Mouse (Mus musculus): Measurements from ENCODE around the gene Map2k2. TPM values are rescaled to one million over a fixed set of nuclear protein-coding genes. Genes with fewer than 3 reads are reported as not detected.
A peak's percentile ranks its signal among the peaks of the same experiment; 100 is the strongest.

Gene Map2k2
- polyA plus RNA-seq, 1 experiment from 2014 or later, result 191 TPM

- DNase-seq (ENCODE audit: low spot score) (no peak), ATAC-seq (replicated peaks; ENCODE audit: insufficient number of reproducible peaks, low FRiP score, low TSS enrichment, low read depth) (no peak)
- WGBS, result 48% methylated on average over 2 of the region's 2 CpGs
Measured at GRCm38 (mm10) chr10:81087021-81087420, 18.7 kb upstream of the Map2k2 start.

GRCm38 (mm10) chr10:81089216-81089615 lies 16.5 kb upstream of the Map2k2 start:
- DNase-seq (ENCODE audit: low spot score) (peak; percentile 77), ATAC-seq (replicated peaks; ENCODE audit: insufficient number of reproducible peaks, low FRiP score, low TSS enrichment, low read depth) (no peak)
- Histone ChIP-seq H3K9me3 (replicated peaks; ENCODE audit: control insufficient read depth, low read length) (no peaks in the 10 kb centered on the region), H3K4me3 (ENCODE audit: low read depth, low read length) (no peak overlapping the region), H3K27ac (replicated peaks; ENCODE audit: low read depth, low read length) (no peak overlapping the region), H3K36me3 (replicated peaks; ENCODE audit: control insufficient read depth, insufficient read depth, low read depth, low read length) (no peaks in the 10 kb centered on the region), H3K4me2 (ENCODE audit: low read depth, low read length) (no peak overlapping the region), H3K9ac (replicated peaks; ENCODE audit: low read length) (no peak overlapping the region), H3K4me1 (ENCODE audit: control insufficient read depth, insufficient read depth, low read length) (0 out of 2 replicates have a peak, but pooled peaks cover 2% of the 10 kb centered on the region), H3K27me3 (ENCODE audit: control insufficient read depth, insufficient read depth, low read length) (no peaks in the 10 kb centered on the region)
- 70% methylated on average over 2 of the region's 2 CpGs for WGBS

More at GRCm38 (mm10) chr10:81087021-81087420, 18.7 kb upstream of the Map2k2 start:
- 0 out of 2 replicates have a peak, but pooled peaks cover 2% of the 10 kb centered on the region for H3K4me1 ChIP-seq (ENCODE audit: control insufficient read depth, insufficient read depth, low read length)
- H3K27ac ChIP-seq (replicated peaks; ENCODE audit: low read depth, low read length), result no peak overlapping the region
- no peaks in the 10 kb centered on the region for H3K27me3 ChIP-seq (ENCODE audit: control insufficient read depth, insufficient read depth, low read length)
- H3K4me3 ChIP-seq (ENCODE audit: low read depth, low read length), result no peak overlapping the region
- no peak overlapping the region for H3K4me2 ChIP-seq (ENCODE audit: low read depth, low read length)
- peaks cover 4% of the 10 kb centered on the region; the same call in 1 of the 2 replicates for H3K36me3 ChIP-seq (replicated peaks; ENCODE audit: control insufficient read depth, insufficient read depth, low read depth, low read length)
- no peak overlapping the region for H3K9ac ChIP-seq (replicated peaks; ENCODE audit: low read length)
- H3K9me3 ChIP-seq (replicated peaks; ENCODE audit: control insufficient read depth, low read length), result no peaks in the 10 kb centered on the region

GRCm38 (mm10) chr10:81090621-81091020 lies 15.1 kb upstream of the Map2k2 start:
- ATAC-seq (replicated peaks; ENCODE audit: insufficient number of reproducible peaks, low FRiP score, low TSS enrichment, low read depth), result no peak
- Histone ChIP-seq H3K4me1 (ENCODE audit: control insufficient read depth, insufficient read depth, low read length) (0 out of 2 replicates have a peak, but pooled peaks cover 2% of the 10 kb centered on the region), H3K4me3 (ENCODE audit: low read depth, low read length) (no peak overlapping the region), H3K27me3 (ENCODE audit: control insufficient read depth, insufficient read depth, low read length) (no peaks in the 10 kb centered on the region), H3K27ac (replicated peaks; ENCODE audit: low read depth, low read length) (no peak overlapping the region), H3K4me2 (ENCODE audit: low read depth, low read length) (no peak overlapping the region), H3K36me3 (replicated peaks; ENCODE audit: control insufficient read depth, insufficient read depth, low read depth, low read length) (no peaks in the 10 kb centered on the region), H3K9ac (replicated peaks; ENCODE audit: low read length) (no peak overlapping the region), H3K9me3 (replicated peaks; ENCODE audit: control insufficient read depth, low read length) (no peaks in the 10 kb centered on the region)
- no peak for DNase-seq (ENCODE audit: low spot score)
- 73% methylated on average over 7 of the region's 7 CpGs for WGBS

- H3K9ac ChIP-seq (replicated peaks; ENCODE audit: low read length), result no peak overlapping the region
- DNase-seq (ENCODE audit: low spot score) (no peak), ATAC-seq (replicated peaks; ENCODE audit: insufficient number of reproducible peaks, low FRiP score, low TSS enrichment, low read depth) (no peak)
- WGBS, result 57% methylated on average over 22 of the region's 22 CpGs
- H3K4me3 ChIP-seq (ENCODE audit: low read depth, low read length), result no peak overlapping the region
- H3K36me3 ChIP-seq (replicated peaks; ENCODE audit: control insufficient read depth, insufficient read depth, low read depth, low read length), result no peaks in the 10 kb centered on the region
- 0 out of 2 replicates have a peak, but pooled peaks cover 2% of the 10 kb centered on the region for H3K4me1 ChIP-seq (ENCODE audit: control insufficient read depth, insufficient read depth, low read length)
- no peak overlapping the region for H3K4me2 ChIP-seq (ENCODE audit: low read depth, low read length)
- H3K9me3 ChIP-seq (replicated peaks; ENCODE audit: control insufficient read depth, low read length), result no peaks in the 10 kb centered on the region
- H3K27ac ChIP-seq (replicated peaks; ENCODE audit: low read depth, low read length), result no peak overlapping the region
- no peaks in the 10 kb centered on the region; the same call in 1 of the 2 replicates for H3K27me3 ChIP-seq (ENCODE audit: control insufficient read depth, insufficient read depth, low read length)
Measured at GRCm38 (mm10) chr10:81092465-81093250, 13.1 kb upstream of the Map2k2 start.

- H3K4me2 ChIP-seq (ENCODE audit: low read depth, low read length), result no peak overlapping the region
- DNase-seq (ENCODE audit: low spot score) (no peak), ATAC-seq (replicated peaks; ENCODE audit: insufficient number of reproducible peaks, low FRiP score, low TSS enrichment, low read depth) (no peak)
- H3K27me3 ChIP-seq (ENCODE audit: control insufficient read depth, insufficient read depth, low read length), result no peaks in the 10 kb centered on the region; the same call in 1 of the 2 replicates
- H3K27ac ChIP-seq (replicated peaks; ENCODE audit: low read depth, low read length), result no peak overlapping the region
- H3K9ac ChIP-seq (replicated peaks; ENCODE audit: low read length), result no peak overlapping the region
- no peaks in the 10 kb centered on the region for H3K36me3 ChIP-seq (replicated peaks; ENCODE audit: control insufficient read depth, insufficient read depth, low read depth, low read length)
- H3K4me1 ChIP-seq (ENCODE audit: control insufficient read depth, insufficient read depth, low read length), result no peaks in the 10 kb centered on the region
- no peaks in the 10 kb centered on the region for H3K9me3 ChIP-seq (replicated peaks; ENCODE audit: control insufficient read depth, low read length)
- WGBS, result 65% methylated on average over 9 of the region's 9 CpGs
- H3K4me3 ChIP-seq (ENCODE audit: low read depth, low read length), result no peak overlapping the region
Measured at GRCm38 (mm10) chr10:81094931-81095678, 10.6 kb upstream of the Map2k2 start.

- Histone ChIP-seq H3K9ac (replicated peaks; ENCODE audit: low read length) (peak overlapping the region; percentile 96), H3K4me3 (ENCODE audit: low read depth, low read length) (peak overlapping the region; percentile 97), H3K27me3 (ENCODE audit: control insufficient read depth, insufficient read depth, low read length) (no peaks in the 10 kb centered on the region), H3K4me1 (ENCODE audit: control insufficient read depth, insufficient read depth, low read length) (peaks cover 5% of the 10 kb centered on the region), H3K27ac (replicated peaks; ENCODE audit: low read depth, low read length) (peak overlapping the region; percentile 99), H3K9me3 (replicated peaks; ENCODE audit: control insufficient read depth, low read length) (no peaks in the 10 kb centered on the region), H3K4me2 (ENCODE audit: low read depth, low read length) (peak overlapping the region; percentile 76), H3K36me3 (replicated peaks; ENCODE audit: control insufficient read depth, insufficient read depth, low read depth, low read length) (peaks cover 22% of the 10 kb centered on the region)
- ATAC-seq (replicated peaks; ENCODE audit: insufficient number of reproducible peaks, low FRiP score, low TSS enrichment, low read depth), result peak; percentile 81
- under 1% methylated on average over 35 of the region's 35 CpGs for WGBS
- DNase-seq (ENCODE audit: low spot score), result peak; percentile 87
Measured at GRCm38 (mm10) chr10:81106113-81106721, 502 bp downstream of the Map2k2 start.

GRCm38 (mm10) chr10:81112946-81113345 lies 7.2 kb downstream of the Map2k2 start:
- ATAC-seq (replicated peaks; ENCODE audit: insufficient number of reproducible peaks, low FRiP score, low TSS enrichment, low read depth) (no peak), DNase-seq (ENCODE audit: low spot score) (no peak)
- no peaks in the 10 kb centered on the region for H3K4me1 ChIP-seq (ENCODE audit: control insufficient read depth, insufficient read depth, low read length)
- no peaks in the 10 kb centered on the region for H3K27me3 ChIP-seq (ENCODE audit: control insufficient read depth, insufficient read depth, low read length)
- H3K4me3 ChIP-seq (ENCODE audit: low read depth, low read length), result no peak overlapping the region
- no peak overlapping the region for H3K4me2 ChIP-seq (ENCODE audit: low read depth, low read length)
- no peak overlapping the region for H3K27ac ChIP-seq (replicated peaks; ENCODE audit: low read depth, low read length)
- 96% methylated on average over 6 of the region's 6 CpGs for WGBS
- H3K36me3 ChIP-seq (replicated peaks; ENCODE audit: control insufficient read depth, insufficient read depth, low read depth, low read length), result peaks cover 44% of the 10 kb centered on the region
- H3K9me3 ChIP-seq (replicated peaks; ENCODE audit: control insufficient read depth, low read length), result no peaks in the 10 kb centered on the region
- H3K9ac ChIP-seq (replicated peaks; ENCODE audit: low read length), result no peak overlapping the region
